Mouse (Mus musculus) lung, postnatal 25 days (tissue): ENCODE data around the gene Cox7a1.
"Not testable (repeated sequence)": the region's sequence is repeated elsewhere in the genome, so short reads cannot be mapped to it uniquely, and the experiment has no call there.

Source experiments
- DNase-seq: peaks from one replicate; pipeline ENCODE4 v3.0.0; 2022; ENCODE audit warnings: low spot score

Gene Cox7a1

DNA sequence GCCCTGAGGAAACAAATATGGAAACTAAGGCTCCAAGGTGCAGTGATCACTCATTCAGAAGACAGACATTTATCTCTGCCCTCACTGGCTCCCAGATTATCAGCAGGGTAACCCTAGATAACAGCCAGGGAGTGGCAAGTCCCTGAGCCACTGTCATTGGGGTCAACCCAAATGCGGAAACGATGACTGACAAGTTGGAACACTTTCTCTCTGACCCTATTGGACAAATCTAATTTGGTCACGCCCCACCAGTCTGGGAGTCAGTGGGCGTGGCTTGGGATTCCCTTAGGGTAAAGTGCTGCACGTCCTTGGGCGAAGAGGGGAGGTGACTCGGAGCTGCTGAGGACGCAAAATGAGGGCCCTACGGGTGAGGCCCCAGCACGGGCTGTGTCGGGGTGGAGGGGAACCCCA lies at the start of gene Cox7a1:
Gene Cox7a1 (plus strand): TSS at position 266 of the 411 bp plus-strand sequence.
- peak; percentile 96 for DNase-seq

DNA sequence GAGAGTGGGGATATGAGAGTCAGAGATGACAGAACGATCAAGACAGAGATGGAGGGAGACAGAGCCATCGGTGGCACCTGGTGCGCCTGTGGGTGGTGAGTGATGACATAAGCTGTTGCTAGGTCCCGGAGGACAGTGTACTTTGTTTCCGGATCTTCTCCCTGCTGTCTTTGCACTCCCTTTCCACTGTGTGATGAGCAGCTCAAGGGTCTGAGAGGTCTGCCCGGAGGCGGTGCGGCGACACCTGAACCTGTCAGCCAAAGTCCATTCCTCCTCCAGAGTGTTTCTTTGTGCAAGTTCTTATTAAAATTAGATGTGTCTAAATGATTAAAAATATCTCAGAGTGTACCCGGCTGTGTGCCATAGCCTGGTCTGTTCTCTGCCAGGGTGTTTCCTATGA lies 47.1 kb upstream of the Cox7a1 start:
- no peak for DNase-seq

DNA sequence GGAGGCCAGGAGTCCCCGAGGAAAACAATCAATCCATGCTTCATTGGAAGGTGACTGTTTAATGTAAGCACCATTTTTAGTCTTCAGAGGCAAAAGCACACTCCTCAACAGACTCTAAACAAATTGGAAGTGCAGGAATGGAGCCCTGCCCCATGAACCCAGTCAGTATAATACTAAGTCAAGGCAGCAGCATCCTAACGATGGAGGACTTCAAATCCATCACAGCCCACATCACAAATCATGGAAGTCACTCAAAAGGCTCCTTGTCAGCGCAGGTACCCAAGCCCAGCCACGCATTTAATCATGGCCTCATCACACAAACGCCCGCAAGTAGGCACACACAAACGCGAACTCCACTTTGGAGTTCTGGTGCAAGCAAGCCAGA lies 40.8 kb upstream of the Cox7a1 start:
- no peak for DNase-seq

DNA sequence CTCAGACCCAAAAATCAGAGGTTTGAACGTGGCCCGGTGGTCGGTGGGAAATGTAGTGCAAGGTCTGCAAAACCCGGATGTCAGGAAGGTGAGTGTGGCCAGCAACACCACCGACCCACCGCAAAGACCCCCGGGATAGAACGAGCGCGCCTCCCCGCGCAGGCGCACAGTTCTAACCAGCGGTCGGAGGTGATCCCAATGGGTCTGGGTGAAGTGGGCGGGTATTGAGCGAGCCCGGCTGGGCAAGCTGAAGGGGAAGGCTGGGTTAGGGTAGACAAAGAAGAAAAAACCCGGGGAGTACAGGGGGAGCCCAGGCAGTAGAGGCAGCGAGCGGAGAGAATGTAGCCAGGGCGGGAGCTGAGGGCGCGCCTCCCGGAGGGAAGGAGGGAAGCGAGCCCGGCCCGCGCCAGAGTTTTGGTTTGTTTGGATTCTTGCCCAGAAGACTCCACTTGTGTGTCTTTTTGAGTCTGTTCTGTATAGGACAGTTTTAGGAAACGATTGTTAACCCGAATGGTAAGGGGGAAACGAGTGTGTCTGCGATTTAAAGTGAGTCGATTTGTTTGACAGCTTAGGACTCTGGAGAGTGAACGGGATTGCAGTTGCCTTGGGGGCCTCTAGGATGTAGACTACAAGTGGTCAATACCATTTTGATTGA lies 40.3 kb upstream of the Cox7a1 start:
- DNase-seq, result peak; percentile 25

DNA sequence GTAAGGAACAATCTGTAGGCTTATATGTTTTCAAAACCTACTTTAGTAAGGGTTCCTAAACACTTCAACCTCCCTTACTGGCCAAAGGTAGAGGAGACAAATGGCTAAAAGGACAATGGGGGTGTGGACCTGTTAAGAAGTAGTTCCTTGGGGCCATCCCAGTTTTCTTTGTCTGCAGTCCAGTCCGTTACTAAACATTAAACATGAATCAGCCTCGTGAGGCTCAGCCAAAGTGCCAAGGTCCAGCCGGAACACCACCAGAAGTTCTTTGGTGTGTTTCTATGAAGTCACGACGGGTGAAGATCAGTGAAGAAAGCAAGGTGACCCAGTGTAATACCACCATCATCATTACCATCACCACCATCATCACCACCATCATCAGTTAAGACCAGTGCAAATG lies 36.9 kb upstream of the Cox7a1 start:
- DNase-seq, result no peak

DNA sequence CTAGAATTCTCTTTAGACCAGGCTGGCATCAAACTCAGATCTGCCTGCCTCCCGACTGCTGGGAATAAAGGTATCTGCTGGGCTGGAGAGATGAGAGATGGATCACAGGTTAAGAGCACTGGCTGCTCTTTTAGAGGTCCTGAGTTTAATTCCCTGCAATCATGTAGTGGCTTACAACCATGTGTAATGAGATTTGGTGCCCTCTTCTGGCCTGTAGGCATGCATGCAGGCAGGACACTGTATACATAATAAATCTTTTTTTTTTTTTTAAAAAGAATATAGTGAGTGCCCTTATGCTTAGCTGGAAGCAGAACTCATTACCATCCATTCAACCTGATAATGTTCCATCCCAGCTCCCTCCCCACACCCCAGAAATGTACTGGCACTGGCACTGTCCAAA lies 29.9 kb upstream of the Cox7a1 start:
- DNase-seq, result no peak

DNA sequence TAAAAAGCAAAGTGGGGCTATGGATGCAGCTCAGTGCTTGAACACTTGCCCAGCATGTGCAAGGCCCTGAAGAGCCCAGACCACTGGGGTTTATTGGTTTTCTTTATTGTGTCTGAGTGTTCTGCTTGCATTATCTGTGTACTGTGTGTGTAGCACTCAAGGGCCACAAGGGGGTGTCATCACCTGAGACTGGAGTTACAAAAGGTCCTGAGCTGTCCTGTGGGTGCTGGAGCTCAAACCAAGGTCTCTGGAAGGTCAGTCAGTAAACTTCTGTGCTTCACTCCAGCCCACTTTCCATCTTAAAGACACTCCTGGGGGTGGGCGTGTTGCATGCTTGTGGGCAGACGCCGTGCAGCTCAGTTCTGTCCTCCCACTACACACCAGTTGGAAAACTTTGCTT lies 28.4 kb upstream of the Cox7a1 start:
- no peak for DNase-seq

DNA sequence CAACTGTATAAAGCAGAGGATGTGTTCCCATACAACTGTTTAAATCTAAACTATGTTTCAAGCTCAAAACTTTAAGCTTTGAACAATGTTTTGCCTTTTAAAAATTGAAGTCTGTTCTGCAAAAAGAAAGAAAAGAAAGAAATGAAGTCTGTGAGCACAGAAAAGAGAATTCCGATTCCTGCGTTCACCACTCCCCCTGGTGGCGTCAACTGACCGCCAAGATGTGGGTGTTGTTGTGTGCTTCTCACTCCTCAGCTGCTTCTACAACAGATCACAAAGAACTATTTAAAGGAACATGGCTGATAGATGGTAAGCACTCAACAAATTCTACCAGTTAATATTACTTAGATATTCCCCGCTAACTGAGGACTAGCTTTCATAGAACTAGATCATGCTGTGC lies 20.8 kb upstream of the Cox7a1 start:
- no peak for DNase-seq

DNA sequence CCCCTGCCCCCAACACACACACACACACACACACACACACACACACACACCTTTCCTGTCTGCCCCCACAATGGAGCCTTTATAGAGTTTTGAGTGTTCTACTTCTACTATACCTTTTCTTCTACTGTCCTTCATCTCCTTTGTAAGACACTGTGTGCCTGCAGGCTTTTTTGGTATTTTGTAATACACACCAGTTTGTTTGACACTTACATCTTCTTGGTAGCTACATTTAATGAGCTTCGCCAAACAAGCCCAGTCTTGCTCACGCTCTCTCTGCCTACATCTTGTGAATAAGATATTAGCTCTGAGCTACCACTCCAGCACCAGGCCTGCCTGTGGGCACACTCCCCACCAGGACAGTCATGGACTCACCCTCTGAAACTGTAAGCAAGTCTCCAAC lies 19.2 kb upstream of the Cox7a1 start:
- DNase-seq, result no peak

DNA sequence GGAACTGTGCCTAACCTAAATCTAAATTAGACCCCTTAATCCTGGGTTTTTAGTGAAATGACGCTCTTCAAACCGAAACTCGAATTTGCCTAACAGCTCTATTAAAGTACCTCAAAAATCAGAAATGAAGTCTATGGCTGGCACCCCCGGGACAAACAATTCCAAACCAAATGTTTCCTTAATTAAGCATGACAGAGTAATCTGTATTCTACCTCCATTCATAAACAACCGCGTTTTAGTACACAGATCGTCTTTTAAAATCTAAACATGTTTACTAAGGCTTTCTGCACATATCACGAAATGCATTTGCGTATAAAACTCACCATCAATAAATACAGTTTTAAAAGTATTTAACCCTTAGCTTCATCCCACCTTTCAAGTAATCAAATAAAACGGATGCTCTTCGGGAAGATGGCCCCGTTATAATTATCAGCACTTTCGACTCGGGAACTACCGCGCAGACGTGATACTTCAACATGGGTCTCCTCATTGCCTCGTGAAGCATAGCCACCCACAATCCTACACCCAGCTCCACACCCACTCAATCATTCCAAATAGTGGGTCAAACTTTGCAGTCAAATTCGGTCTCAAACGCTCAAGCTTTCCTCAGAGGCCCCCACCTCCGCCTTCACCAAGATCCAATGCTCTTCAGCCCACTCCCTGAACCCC lies 14.9 kb upstream of the Cox7a1 start:
- DNase-seq, result peak; percentile 10

DNA sequence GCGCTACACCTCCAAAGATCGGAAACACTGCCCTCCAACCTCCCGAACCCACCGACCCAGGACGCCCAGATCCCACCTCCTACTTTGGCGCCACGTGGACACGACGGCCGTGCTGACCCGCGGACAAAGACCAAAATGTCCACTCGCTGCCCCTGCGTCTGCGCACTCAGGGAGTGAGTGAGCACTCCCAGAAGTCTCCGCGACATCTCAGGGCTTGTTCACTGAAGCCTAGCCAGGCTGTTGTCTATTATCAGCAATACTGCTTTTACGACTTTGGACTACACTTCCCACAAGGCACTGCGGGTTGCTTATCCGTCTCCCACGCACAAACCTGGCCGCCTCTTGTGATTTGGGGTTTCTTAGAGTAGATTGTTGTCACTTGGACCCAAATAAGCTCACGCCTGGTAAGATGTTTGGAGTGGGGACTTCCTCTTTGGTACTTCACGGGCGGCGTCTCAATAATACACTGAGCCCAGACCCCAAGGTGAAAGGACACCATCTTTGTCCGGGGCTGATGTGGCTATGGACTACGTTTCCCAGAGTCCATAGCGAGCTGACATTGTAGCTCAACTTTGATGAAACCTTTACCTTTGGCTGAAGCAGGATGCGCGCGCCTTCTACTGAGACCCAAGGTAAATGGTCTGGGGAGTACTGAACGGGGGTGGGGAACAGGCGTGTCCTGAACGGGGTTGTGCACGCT lies 14.2 kb upstream of the Cox7a1 start, which contains the start of gene Zfp146:
Gene Zfp146 (minus strand): TSS at position 168 of the 700 bp plus-strand sequence.
- DNase-seq, result peak; percentile 96

DNA sequence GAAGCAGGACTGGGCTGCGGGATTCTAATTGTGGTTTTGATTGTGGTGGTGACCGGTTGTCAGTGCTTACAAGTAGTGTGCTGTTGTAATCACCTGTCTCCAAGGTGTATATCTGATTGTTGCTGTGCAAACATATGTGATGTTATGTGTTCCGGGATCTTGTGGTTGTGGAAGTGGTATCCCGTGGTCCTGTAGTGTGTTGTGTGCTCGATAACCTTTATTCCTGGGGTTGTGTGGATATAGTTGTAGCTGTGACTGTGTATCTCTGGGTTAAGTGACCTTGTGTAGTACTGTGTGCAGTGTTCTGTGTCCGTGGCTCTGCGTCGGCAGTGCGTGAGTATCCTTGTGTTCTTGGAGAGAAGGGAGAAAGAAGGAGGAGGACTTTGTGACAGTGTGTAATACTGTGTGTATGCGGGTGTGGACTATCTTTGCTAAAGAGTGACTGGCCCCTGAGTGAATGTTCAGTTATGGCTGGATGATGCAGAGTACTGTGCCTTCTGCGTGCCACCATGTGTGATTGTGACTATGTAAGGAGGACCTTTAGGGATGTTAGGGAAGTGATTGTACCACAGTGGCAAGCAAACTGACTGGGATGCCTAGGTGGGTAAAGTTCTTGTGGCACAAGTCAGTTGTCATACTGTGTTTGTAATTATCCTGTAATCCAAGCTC lies 13.5 kb upstream of the Cox7a1 start:
- DNase-seq, result no peak

DNA sequence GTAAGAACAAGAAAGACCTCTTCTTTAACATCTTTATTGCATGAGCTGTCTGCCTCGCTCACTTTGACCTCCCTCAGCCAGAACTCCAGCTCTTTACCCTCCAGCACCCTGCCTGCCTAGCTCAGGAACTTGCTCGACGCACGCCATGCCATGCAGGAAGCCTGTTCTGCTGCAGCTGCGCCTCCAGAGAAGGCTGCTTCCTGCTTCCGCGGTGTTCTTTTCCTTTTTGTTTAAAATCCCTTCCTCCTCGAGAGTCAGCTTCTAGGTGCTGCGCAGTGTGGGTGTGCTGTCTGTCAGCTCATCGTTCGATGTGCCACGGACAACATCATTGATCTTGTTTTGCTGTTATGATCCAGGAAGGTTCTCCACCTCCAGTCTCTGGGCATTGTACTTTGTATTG lies 7.5 kb upstream of the Cox7a1 start:
- DNase-seq, result no peak

DNA sequence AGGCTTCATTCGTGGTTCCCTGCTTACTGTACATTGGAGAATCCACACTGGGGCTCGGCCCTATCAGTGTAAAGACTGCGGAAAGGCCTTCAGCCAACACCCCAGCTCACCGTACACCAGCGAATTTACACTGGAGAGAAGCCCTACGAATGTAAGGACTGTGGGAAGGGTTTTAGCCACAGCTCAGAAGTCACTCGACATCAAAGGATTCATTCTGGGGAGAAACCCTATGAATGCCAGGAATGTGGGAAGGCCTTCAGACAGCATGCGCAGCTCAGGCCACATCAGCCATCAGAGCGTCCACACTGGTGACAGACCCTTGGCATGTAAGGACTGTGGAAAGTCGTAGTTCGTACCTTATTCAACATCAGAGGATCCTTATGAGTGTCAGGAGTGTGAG lies 5.7 kb upstream of the Cox7a1 start:
- DNase-seq, result no peak

DNA sequence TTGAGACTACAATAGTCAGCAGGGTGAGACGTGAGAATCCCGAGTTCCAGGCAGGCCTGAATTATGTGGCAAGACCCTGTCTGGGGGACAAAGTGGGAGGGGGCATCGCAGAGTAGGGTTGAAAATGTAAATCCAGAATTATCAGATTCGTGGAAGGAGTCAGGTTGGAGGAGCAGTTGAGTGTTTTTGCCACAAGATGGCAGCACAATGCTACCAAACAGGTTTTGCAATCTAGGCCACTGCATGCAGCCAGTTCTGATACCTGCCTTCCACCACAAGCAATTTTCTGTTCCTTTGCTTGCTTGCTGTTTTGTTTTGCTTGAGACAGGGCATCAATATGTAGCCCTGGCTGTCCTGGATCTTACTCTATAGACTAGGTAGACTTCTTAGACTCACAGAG lies 2.6 kb upstream of the Cox7a1 start:
- peak; percentile 79 for DNase-seq

DNA sequence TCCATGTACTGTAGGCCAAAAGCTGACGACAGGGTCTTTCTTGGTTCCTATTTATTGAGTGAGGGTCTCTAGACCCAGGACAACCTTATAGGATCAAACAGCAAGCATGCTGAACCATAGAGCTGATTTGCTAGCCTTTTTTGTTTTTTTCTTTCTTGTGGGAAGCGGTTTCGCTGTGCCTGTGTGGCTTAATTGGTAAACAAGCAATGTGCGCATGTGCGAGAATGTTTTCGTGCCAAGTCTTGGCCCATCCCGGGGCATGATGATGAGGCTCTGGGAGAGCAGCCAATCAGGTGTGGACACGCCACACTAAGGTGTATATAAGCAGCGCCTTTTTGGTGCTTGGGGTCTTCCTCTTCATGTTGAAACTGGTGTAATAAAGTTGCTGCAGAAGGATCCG lies 2.0 kb upstream of the Cox7a1 start:
- DNase-seq, result not testable (repeated sequence)

DNA sequence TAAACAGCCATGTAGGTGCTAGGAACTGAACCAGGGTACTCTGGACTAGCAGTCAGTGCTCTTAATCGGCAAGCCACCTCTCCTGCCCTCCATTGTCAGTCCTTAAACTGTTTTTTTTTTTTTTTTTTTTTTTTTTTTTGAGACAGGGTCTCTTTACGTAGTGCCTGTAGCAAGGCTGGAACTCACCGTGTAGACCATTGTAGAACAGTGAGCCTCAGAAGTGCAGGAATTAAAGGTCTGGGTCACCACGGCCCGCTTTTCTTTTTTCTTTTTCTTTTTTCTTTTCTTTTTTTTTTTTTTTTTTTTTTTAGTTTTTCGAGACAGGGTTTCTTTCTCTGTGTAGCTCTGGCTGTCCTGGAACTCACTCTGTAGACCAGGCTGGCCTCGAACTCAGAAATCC lies 755 bp upstream of the Cox7a1 start:
- DNase-seq, result not testable (repeated sequence)

DNA sequence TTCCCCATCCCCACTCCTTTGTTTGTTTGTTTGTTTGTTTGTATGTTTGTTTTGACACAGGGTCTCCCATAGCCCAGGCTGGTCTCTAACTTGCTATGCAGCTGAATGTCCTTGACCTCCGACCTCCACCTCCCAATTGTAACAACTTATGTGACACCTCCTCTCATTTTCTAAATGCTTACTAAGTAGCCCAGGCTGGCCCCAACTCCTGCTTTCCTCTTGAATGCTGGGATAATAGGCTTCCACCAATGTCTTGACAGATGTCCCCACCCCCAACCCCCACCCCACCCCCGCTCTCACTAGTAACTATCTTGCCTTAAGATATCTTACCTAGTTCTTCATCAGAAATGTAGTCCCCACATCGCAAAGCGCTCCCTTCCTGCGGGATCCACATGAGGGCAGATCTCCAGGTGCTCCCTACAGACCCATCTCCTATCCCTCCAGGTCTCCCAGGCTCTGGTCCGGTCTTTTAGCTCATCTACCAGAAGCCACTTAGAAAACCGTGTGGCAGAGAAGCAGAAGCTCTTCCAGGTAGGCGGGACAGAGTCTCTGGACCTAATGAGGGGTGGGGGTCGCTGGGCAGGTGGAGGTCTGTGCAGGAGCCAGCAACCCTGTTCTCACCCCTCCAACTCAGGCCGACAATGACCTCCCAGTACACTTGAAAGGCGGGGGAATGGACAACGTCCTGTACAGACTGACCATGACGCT lies 851 bp downstream of the Cox7a1 start:
- no peak for DNase-seq

DNA sequence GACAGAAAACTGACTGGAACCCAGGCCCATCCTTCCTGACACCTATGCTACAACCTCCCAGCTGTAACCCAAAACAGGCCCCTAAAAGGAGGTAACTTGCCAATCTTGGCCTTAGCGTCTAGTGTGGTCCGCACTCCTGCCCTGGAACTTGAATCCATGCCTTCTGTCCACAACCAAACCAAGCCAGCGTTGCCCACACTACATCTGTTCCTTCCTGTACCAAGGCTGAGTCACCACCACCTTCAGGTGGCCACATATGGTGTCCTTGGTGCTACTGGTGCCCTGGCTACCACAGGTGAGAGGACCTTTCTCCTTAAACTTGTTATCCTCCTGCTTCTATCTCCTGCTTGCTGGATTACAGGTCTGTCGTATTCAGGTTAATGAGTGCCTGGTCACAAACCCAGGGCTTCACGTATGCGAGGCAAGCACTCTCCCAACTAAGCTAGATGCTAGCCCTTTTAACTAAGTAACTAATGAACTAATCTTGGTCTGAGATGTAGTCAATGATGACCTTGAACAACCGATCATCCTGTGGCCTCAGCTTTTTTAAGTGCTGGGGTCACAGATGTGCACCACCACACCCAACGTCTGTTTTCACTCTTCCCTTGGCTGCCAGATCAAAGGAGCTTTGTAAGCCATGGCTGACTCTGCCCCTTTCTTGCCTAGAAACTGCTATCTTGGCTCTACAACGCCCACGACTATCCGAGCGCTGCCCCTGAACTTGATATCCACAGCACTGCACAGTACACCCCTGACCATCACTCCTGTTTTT lies 4.6 kb downstream of the Cox7a1 start:
- DNase-seq, result no peak

DNA sequence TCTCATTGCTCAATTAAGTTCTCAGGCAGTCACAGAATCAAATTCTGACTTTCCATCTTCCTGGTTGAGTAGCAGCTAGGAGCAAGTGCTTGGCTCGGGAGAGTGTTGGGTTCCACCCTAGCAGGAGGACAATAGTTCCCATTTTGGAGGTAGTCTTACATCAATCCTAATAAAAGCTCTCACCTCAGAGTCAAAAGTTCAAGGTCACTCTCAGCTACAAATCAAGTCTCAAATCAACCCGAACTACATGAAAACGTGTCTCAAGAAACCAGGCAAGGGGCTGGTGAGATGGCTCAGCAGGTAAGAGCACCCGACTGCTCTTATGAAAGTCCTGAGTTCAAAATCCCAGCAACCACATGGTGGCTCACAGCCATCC lies 5.2 kb downstream of the Cox7a1 start:
- no peak for DNase-seq

DNA sequence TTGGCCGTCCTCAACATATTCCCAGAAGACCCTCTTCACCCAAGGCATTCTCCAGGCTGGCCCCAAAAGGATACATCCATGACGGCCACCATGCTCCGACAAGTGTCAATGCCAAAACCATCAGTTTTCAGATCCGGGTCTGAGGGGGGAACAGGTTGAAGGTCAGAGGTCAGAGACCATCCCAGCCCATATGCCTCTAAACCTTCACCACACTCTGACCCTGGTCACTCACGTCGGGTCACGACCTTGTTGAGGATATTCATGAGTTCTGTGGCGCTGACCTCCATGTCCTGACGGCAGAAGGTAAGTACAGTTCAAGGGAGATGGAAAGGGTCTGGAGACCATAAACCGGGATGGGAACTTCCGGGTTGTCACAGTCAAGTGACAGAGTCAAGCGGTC lies 8.1 kb downstream of the Cox7a1 start:
- no peak for DNase-seq
